Mouse (Mus musculus): Measurements from ENCODE around the gene Zfyve21.

DNA sequence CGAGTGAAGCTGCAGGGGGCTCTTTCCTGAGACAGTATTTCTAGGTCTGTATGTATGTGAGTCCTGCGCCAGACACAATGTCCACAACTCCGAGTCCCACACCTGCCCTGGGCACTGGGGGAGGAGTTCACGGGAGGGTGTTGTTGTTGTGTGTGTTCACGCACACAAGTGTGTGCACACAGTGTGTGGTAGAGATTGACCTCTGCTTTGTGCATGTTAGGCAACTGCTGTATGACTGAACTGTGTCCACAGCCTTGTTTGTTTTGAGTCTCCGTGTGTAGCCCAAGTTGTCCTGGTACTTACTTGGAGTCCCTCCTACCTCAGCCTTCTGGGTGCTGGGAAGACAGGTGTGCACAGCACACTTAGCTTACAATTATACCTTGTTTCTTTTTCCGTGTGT, 23.3 kb upstream of the Zfyve21 start:
- TF ChIP-seq CTCF (IDR thresholded peaks at IDR 0.05; ENCODE audit: low read depth, low read length) (no peak), POLR2A (IDR thresholded peaks at IDR 0.05; ENCODE audit: extremely low read depth, insufficient read depth, low read length) (no peak)

Data from liver, adult 2 months (tissue).